Mouse (Mus musculus) cerebellum, postnatal 4 days (tissue): Measurements from ENCODE around the gene Epor.

Experiments used
- DNase-seq, 2 experiments: peaks; one replicate each; pipeline ENCODE4 v3.0.0; 2022; ENCODE audit warnings: low spot score in 2 of 2, mixed read lengths in 1 of 2

The Epor gene

GRCm38 (mm10) chr9:21937711-21938175 is 25.6 kb downstream of the Epor start:
- DNase-seq = no peak

DNA sequence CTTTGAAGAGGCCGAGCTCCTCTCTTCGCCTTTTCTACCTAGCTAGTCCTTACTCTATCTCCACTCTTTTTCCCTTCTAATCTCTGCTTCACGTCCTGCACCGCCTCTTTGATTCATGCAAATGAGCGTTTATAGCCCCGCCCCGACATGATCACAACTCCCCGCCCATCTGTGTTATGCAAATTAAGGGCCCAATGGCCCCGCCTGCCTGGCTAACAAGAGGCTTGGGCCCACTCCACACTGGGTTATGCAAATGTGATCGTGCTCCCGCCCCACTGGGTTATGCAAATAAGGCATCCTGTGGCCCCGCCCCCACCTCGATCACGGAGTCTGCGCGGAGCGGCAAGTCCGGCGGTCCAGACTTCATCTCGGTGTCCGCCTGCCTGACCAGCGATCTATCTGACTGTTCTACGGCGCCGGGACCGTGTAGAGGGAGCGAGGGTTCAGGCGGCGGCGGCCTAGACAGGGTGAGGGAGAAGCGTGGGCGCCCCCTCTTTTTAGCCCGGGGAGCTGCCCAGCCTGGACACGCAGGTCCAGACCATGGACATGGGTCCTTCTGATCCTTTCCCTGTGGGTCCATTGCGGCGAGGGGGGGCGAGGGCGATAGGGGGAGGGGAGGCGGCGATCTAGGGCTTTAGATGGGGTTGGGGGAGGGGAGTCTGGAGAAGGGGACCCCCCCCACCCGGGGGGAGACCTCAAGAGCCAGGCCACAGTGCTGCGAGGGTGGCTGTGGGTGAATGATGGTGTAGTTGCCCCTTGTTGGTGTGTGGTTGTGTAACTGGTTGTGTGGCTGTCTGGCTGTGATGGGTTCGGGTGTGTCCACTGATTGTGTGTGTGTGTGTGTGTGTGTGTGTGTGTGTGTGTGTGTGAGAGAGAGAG is 26.4 kb downstream of the Epor start, which contains the start of gene Plppr2:
TSS of gene Plppr2 (plus strand) at position 342 of the 879 bp plus-strand sequence.
- peak; percentile 95 to 97 for DNase-seq

DNA sequence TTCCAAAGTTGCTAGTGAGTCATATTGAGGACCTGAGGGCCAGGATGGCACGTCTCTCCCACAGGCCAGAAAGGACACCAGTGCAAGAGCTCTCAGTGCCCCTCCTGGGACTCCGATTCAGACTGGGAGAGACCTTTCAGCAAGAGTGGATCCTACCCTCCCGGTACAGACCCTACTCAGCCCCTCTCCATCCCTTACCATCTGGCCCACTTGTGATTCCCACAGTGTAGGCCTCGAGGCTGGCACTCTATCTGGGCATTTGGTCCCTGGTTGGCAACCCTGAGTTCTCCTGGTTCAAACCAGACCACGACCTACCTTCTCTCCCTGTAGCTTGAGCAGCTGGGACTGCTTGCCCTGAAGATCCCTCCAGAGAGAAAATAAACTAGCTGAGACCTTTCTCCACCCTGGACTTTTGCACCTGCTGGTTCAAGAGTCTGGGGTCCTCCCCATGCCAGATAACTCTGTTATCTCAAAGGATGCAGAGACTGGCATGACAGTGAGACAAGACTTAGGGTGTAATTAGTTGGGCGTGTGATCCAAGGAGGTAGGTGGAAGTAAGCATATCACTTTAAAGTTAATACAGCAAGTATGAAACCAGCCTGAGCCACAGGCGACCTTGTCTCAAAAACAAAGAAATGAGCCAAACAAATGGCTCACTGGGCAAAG is 27.7 kb downstream of the Epor start:
- no peak for DNase-seq

GRCm38 (mm10) chr9:21934021-21934420 is 29.3 kb downstream of the Epor start:
- no peak for DNase-seq

- no peak for DNase-seq
These were observed 30.7 kb downstream of the Epor start for GRCm38 (mm10) chr9:21932445-21933137.

DNA sequence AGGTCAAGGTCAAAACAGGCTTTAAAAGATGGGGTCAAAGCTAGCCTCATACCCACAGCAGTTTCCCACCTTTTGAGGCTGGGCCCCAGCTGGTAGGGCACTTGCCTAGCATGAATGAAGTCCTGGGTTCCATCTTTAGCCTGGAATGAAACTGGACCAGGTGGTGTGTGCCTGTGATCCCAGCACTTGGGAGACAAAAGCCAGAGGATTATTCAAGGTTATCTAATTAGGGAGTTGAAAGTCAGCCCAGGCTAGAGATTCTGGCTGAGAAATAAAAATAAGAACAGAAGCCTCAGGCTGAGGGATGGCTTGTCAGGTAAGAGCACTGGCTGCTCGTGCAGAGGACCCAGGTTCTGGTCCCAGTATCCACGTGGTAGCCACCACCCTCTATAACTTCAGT is 31.3 kb downstream of the Epor start:
- DNase-seq = no peak

GRCm38 (mm10) chr9:21929208-21929607 is 34.1 kb downstream of the Epor start:
- DNase-seq = no peak

- DNase-seq = peak; percentile 61 to 85
These were observed 36.0 kb downstream of the Epor start, which contains the start of the genes Ccdc159 and Tmem205 for GRCm38 (mm10) chr9:21927208-21927753. Gene Ccdc159, plus strand, starts transcription at chr9:21927471. Gene Tmem205, minus strand, starts transcription at chr9:21927556.

- no peak for DNase-seq
These were observed 36.5 kb downstream of the Epor start for GRCm38 (mm10) chr9:21926784-21927183.

DNA sequence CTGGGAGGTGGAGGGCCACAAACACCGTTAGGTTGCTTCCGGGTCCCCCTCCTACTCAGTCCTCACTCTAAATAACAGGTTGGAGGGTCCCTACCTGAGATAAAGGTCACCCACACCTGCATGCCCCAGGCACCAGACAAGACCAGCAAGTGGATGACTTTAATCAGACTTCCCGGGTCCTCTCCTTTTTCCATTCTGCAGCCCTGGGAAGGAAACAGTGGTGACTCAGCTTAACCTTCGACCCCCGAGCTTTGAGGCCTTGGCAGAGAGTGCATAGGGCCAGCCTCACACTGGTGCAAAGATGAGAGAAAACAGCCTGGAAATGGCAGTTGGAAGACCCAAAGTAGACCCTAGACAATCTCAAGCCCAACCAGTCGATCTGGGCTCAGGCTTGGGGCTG is 37.2 kb downstream of the Epor start:
- DNase-seq = no peak

- no peak for DNase-seq
These were observed 37.8 kb downstream of the Epor start for GRCm38 (mm10) chr9:21925506-21925905.

GRCm38 (mm10) chr9:21925034-21925433 is 38.3 kb downstream of the Epor start:
- no peak for DNase-seq

GRCm38 (mm10) chr9:21924099-21924493 is 39.2 kb downstream of the Epor start:
- DNase-seq = no peak

DNA sequence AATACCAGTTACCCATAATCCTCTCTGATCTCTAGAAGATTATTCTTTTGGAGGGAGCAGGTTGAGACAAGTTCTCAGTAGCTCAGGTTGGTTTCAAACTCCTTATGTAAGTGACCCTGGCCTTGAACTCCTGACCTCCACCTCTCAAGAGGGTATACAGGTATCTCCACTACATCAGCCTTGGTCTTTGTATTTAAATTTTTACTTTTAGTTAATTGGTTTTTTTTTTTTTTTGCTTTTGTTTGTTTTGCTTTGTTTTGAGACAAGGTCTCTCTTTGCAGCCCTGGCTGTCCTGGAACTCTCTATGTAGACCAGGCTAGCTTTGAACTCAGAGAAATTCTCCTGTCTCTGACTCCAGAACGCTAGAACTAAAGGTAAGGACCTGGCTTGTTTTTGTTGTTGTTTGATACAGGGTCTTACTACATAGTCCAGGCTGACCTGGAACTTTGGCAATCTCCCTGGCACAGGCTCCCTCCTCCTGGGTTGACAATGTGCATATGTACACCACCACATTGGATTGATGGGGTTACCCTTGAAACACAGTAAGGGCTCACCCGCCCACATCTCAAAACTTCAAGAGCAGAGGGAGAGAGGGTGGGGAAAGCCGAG is 39.7 kb downstream of the Epor start:
- no peak for DNase-seq

DNA sequence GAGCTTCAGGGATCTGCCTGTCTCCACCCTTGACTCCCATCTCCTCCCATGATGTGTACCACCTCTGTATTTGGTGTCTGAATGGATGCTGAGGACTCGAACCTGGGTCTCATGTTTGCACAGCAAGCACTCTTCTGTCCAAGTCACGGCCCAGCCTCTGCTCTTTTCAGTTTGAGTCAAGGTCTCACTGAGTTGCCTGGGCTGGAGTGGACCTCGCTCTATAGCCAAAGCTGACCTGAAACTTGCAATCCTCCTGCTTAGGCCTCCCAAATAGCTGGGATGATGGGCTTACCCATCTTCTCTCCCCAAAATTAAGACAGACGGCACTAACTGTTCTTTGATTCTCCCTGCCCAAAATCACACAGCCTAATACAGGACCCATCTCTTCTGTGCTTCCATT is 40.3 kb downstream of the Epor start:
- no peak for DNase-seq

- DNase-seq = no peak
These were observed 44.5 kb downstream of the Epor start for GRCm38 (mm10) chr9:21918692-21919384.

DNA sequence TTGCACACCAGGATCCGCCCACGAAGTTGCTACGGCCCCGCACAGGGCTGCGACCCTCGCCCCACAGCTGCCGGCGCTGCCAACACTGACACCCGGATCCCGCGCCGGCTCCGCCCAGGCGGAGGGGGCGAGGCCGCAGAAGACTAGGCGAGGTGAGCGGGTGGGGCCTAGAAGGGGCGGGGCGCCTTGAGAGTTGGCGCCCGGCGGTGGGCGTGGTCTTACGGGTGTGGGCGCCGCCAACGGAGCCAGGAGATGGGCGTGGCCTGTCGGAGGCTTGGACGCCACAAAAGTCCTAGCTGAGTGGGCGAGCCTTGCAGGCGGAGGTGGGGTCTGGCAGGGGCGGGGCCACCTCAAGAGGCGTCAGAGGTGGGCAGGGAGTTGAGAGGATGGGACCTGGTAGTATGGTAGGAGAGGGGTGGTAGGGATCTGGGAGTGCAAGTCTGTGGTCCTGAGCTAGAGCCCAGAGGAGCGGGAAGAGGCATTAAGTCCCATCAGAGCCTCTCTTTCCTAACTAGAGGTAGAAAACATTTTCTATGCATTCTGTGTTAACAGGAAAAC is 45.2 kb downstream of the Epor start, which contains the start of gene Rab3d:
TSS of gene Rab3d (minus strand) at position 158 of the 558 bp plus-strand sequence.
- DNase-seq = peak; percentile 79 to 92

DNA sequence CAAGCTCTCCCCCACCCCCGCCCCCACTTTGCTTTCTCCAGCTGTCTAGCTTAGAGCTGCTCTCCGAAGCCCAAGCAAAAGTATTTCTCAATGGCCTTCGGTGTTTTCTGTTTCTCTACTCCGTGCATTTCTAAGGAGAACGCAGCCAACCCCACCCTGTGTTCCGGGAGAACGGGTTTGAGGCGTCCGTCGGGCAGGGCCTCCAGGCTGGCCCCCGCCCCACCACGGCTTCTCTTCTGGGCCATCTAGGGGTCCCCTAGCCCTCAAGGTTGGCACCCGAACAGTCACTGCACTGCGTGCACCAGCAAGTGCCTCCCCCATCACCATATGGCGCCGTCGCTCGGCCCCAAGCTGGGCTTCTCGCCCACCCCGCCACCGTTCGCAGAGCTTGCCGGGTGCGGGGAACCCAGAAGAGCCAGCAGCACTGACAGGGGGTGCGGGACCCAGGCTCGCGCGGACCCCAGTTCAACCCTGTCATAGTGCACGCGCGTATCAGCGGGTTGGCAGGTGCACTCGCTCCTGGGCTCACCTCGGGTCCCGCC is 45.7 kb downstream of the Epor start:
- DNase-seq = peak in 1 of 2 experiments; percentile 60

DNA sequence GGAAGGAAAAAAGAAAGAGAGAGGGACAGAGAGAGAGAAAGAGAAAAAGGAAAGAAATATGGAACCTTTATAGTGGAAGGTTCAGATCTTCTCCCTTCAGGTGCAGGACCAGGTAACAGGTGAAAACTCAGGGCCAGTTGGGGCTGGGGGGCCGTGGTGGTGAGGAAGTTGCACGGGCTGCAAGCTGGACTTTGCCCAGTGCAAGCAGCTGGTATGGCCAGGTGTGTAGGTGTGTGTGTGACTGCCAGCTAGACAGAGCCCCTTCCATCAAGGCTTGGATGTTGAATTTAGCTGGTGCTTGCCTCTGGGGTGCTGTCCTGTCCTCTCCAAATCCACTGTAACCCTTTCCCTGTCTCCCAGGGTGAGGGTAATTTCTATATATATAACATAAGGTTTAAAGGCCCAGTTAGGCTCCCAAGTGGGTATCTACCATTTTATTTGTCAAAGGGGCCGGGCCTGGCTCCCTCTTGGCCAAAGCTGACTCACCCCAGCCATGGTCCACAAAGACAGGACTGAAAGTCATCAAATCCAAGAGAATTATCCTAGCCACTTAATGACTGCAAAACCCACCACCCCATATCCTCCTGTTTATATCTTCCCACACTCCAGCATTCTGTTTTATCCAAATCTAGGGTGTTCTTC is 46.3 kb downstream of the Epor start:
- DNase-seq = no peak
